Mouse (Mus musculus): ENCODE results near the gene Fbxl15. TPM values are rescaled to one million over a fixed set of nuclear protein-coding genes. Genes with fewer than 3 reads are reported as not detected.

The Fbxl15 gene
- 10.4 and 12.7 TPM in 2 replicates for polyA plus RNA-seq (2012)

DNA sequence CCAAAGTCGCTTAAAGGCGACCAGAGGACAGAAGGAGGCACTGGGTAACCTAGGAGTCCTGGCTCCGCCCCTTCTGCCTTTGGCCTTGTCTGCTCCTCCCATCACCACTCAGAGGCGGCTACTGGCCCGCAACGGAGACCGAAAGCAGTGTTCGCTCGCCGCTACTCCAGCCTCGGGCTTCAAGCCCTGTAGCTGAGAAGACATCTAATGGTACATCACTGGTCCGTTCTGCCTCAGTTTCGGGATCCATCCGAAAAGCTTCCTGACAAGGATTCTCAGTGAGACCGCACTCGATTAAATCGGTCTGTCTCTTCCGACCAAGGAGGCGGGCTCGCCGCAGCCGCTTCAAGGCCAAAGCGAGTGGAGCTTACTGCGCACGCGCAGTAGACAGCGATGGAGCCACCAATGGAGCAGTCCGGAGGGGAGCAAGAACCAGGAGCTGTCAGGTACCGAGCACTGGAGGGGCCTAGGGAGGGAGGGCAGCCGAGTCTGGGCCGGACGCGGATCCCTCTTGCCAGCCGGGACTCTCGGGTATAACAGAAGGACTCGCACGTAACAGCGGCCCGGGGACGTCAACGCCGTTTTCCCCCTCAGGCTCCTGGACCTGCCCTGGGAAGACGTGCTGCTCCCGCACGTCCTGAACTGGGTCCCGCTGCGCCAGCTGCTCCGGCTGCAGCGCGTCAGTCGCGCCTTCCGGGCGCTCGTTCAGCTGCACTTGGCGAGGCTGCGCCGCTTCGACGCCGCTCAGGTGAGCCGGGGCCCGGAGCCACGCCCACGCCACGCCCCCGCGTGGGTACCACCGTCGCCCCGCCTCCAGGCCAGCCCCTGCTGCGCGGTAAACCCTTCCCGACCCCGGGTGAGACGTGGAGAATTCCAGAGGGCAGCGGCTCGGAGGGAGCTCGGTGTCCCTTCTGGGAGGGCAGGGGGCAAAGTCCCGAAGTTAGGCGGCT lies at the start of gene Fbxl15:
TSS of gene Fbxl15 (plus strand) at position 104 of the 950 bp plus-strand sequence.
- Histone ChIP-seq H3K4me3 (replicated peaks) (peak within 1 kb of the TSS; percentile 73), H3K27me3 (ENCODE audit: control insufficient read depth) (peaks cover 52% of the 10 kb centered on the region)

DNA sequence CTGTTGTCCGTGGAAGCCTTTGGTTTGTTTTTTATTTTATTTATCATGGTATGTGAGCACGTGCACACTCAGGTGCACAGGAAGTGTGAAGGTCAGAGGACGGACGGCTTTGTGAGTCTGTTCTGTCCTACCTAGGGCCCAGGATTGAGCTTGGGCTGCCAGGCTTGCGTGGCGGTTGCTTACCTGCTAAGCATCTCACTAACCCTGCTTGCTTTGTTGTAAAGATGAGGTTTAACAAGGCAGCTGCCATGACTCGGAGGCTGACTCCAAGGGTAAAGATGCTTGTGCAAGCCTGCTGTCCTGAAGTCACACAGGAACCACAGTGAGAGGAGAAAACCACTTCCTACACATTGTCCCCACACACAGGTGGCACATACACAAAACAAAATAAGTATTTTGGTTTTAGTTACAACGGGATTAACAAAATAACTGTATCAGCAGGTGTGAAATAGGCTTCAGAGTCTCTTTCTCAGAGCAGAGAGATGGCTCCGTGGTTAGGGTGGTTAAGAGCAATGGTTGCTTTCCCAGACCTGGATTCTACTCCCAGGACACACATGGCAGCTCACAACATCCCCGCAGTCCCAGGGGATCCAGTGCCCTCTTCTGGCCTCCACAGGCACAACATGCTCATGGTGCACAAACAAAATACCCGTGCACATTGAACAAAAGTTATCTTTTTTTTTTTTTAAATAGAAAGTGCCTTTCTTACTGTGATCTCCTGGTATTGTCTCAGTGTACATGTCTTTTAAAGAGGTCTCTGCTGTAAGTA lies 45.7 kb upstream of the Fbxl15 start:
- Histone ChIP-seq H3K4me3 (replicated peaks) (no peak overlapping the region), H3K4me1 (ENCODE audit: control insufficient read depth) (no peaks in the 10 kb centered on the region), H3K27me3 (ENCODE audit: control insufficient read depth) (no peaks in the 10 kb centered on the region), H3K36me3 (ENCODE audit: control insufficient read depth) (peaks cover 77% of the 10 kb centered on the region), H3K9me3 (ENCODE audit: control insufficient read depth, low read length) (no peaks in the 10 kb centered on the region; the same call in 1 of the 2 replicates)
- no peak for TF ChIP-seq GATA1 (IDR thresholded peaks at IDR 0.05; ENCODE audit: low read length)
- no peak for TF ChIP-seq TAL1 (IDR thresholded peaks at IDR 0.05; ENCODE audit: low read length)

More for the DNA sequence above, at the start of gene Fbxl15:
- no peaks in the 10 kb centered on the region for H3K9me3 ChIP-seq (ENCODE audit: control insufficient read depth, low read length)
- peaks cover 27% of the 10 kb centered on the region for H3K36me3 ChIP-seq (ENCODE audit: control insufficient read depth)
- TF ChIP-seq TAL1 (IDR thresholded peaks at IDR 0.05; ENCODE audit: low read length) (no peak), GATA1 (IDR thresholded peaks at IDR 0.05; ENCODE audit: low read length) (peak; percentile 11; the same call in 1 of the 2 replicates)
- H3K4me1 ChIP-seq (ENCODE audit: control insufficient read depth): peaks cover 55% of the 10 kb centered on the region

DNA sequence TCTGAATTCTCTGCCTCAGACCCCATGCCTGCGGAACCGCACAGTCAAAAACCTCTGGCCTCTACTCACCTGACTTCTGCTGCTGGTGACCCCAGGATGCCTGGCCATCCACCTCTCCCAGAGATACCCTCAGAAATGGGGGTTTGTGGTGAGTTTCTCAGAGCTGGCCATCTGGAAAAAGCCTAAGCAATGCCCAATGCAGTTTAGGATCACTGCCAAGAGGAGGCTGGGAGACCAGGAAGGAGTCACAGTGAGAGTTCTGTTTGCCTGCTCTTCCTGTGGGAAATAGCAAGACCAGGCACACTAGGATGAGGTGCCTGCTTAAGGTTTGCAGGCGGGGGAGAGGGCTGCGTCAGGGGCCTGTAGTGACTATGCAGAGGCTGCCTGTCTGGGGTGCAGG lies 43.3 kb upstream of the Fbxl15 start:
- TF ChIP-seq GATA1 (IDR thresholded peaks at IDR 0.05; ENCODE audit: low read length) (no peak), TAL1 (IDR thresholded peaks at IDR 0.05; ENCODE audit: low read length) (no peak)
- H3K36me3 ChIP-seq (ENCODE audit: control insufficient read depth): peaks cover 64% of the 10 kb centered on the region

DNA sequence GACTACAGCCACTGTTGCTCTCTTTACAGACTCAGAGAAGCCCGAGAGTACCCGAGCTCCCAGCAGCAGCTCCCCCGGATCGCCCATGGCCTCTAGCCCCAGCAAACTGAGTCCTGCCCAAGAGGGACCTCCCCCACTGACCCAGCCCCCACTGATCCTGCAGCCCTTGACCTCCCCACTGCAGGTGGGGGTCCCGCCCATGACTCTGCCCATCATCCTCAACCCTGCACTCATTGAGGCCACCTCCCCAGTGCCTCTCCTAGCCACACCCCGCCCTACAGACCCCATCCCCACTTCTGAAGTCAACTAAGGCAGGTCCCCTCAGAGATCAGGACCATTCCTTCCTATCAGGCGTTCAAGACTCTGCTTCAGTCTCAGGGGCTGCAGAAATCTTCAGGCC lies 42.4 kb upstream of the Fbxl15 start:
- Histone ChIP-seq H3K36me3 (ENCODE audit: control insufficient read depth) (peaks cover 55% of the 10 kb centered on the region), H3K9me3 (ENCODE audit: control insufficient read depth, low read length) (no peaks in the 10 kb centered on the region; the same call in 1 of the 2 replicates), H3K4me3 (replicated peaks) (no peak overlapping the region), H3K27me3 (ENCODE audit: control insufficient read depth) (no peaks in the 10 kb centered on the region), H3K4me1 (ENCODE audit: control insufficient read depth) (no peaks in the 10 kb centered on the region)
- no peak for TF ChIP-seq TAL1 (IDR thresholded peaks at IDR 0.05; ENCODE audit: low read length)
- TF ChIP-seq GATA1 (IDR thresholded peaks at IDR 0.05; ENCODE audit: low read length): no peak

More for the DNA sequence above, 43.3 kb upstream of the Fbxl15 start:
- no peaks in the 10 kb centered on the region for H3K4me1 ChIP-seq (ENCODE audit: control insufficient read depth)
- no peaks in the 10 kb centered on the region for H3K27me3 ChIP-seq (ENCODE audit: control insufficient read depth)
- H3K4me3 ChIP-seq (replicated peaks): no peak overlapping the region
- H3K9me3 ChIP-seq (ENCODE audit: control insufficient read depth, low read length): no peaks in the 10 kb centered on the region; the same call in 1 of the 2 replicates

DNA sequence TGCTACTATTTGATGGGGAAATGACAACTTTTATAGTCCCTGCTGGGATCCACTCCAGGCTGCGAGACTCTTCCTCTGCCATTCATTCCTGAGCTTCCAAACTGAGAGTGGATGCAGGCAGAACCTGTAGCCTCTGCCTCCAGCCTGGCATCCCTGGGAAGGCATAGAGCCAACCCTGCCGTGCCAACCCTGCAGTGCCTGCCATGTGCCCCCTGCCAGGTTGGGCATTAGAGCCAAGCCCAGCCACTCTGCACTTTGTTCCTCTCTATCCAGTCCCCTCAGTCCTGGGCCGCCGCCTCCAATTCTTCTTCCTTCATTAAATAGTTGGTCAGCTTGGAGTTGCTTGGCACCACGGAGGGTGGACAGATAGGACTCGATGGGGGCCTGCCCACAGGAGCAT lies 41.9 kb upstream of the Fbxl15 start:
- Histone ChIP-seq H3K4me1 (ENCODE audit: control insufficient read depth) (no peaks in the 10 kb centered on the region), H3K27me3 (ENCODE audit: control insufficient read depth) (no peaks in the 10 kb centered on the region), H3K9me3 (ENCODE audit: control insufficient read depth, low read length) (no peaks in the 10 kb centered on the region; the same call in 1 of the 2 replicates), H3K4me3 (replicated peaks) (no peak overlapping the region), H3K36me3 (ENCODE audit: control insufficient read depth) (peaks cover 52% of the 10 kb centered on the region)
- TF ChIP-seq GATA1 (IDR thresholded peaks at IDR 0.05; ENCODE audit: low read length) (no peak), TAL1 (IDR thresholded peaks at IDR 0.05; ENCODE audit: low read length) (no peak)

DNA sequence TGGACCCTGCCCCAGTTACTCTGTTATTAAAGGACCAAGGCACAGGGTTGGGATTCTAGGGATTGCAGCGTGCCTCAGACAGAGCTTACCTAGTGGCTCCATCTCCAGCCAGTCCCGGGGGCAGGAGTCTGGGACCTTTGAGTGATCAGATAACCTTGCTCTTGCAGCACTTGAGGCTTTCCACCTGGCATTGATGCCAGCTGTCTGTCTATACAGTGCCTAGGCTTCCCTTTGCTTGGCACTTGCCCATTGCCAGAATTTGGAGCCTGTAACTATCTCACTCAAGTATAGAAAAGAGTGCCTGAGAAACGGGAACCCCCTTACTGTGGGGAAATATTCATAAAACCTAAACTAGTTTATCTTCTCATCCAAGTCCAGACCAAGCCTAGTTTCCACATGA lies 41.1 kb upstream of the Fbxl15 start:
- Histone ChIP-seq H3K4me1 (ENCODE audit: control insufficient read depth) (no peaks in the 10 kb centered on the region), H3K4me3 (replicated peaks) (no peak overlapping the region), H3K36me3 (ENCODE audit: control insufficient read depth) (peaks cover 45% of the 10 kb centered on the region), H3K27me3 (ENCODE audit: control insufficient read depth) (peaks cover 3% of the 10 kb centered on the region; the same call in 1 of the 2 replicates), H3K9me3 (ENCODE audit: control insufficient read depth, low read length) (no peaks in the 10 kb centered on the region; the same call in 1 of the 2 replicates)
- TF ChIP-seq TAL1 (IDR thresholded peaks at IDR 0.05; ENCODE audit: low read length): no peak
- TF ChIP-seq GATA1 (IDR thresholded peaks at IDR 0.05; ENCODE audit: low read length): no peak

DNA sequence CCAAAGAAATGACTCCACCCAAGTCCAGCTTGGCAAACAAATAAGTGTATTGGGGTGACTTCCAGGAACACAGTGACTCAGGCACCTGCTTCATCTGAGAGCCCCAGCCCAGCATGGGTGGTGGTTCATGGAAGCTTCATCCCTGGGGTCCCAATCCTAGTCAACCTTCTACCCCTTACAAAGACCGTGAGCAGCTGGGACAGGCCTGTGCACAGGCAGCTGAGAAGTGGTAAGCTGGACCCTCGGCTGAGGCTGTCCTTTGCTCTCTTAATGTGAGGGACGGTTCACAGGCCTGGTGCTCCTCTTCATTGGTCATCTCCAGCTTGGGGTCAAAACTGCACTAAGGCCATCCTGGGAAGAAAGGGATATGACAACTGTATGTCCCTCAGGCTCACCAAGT lies 40.4 kb upstream of the Fbxl15 start:
- Histone ChIP-seq H3K36me3 (ENCODE audit: control insufficient read depth) (peaks cover 39% of the 10 kb centered on the region), H3K4me3 (replicated peaks) (no peak overlapping the region), H3K9me3 (ENCODE audit: control insufficient read depth, low read length) (no peaks in the 10 kb centered on the region), H3K27me3 (ENCODE audit: control insufficient read depth) (peaks cover 7% of the 10 kb centered on the region), H3K4me1 (ENCODE audit: control insufficient read depth) (no peaks in the 10 kb centered on the region)
- no peak for TF ChIP-seq GATA1 (IDR thresholded peaks at IDR 0.05; ENCODE audit: low read length)
- no peak for TF ChIP-seq TAL1 (IDR thresholded peaks at IDR 0.05; ENCODE audit: low read length)

DNA sequence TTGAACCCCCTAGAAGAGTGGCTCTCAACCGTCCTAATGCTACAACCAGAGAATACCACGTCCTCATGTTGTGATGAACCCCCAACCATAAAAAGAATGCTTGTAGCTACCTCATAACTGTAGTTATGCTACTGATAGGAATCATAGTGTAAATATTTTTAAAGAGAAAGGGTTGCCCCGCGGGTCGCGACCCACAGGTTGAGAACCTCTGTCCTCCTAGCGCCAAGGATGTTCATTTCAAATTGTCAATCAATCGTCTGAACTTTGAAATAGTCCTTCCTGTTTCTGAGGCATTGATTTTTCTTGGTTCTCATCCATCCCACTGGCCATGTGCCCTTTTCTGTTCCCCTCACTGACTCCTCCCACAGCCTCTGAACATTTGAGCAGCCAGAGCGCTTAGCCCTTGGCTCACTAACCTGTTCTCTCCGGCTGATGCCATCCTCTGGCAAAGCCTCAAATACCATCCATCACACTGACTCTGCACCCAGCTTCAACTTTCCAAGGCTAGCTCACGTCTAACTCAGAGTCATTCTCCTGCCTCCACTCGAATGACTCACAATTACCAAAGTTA lies 37.4 kb upstream of the Fbxl15 start:
- Histone ChIP-seq H3K36me3 (ENCODE audit: control insufficient read depth) (peaks cover 12% of the 10 kb centered on the region), H3K27me3 (ENCODE audit: control insufficient read depth) (peaks cover 17% of the 10 kb centered on the region), H3K4me3 (replicated peaks) (no peak overlapping the region), H3K9me3 (ENCODE audit: control insufficient read depth, low read length) (no peaks in the 10 kb centered on the region), H3K4me1 (ENCODE audit: control insufficient read depth) (no peaks in the 10 kb centered on the region; the same call in 1 of the 2 replicates)
- no peak for TF ChIP-seq TAL1 (IDR thresholded peaks at IDR 0.05; ENCODE audit: low read length)
- TF ChIP-seq GATA1 (IDR thresholded peaks at IDR 0.05; ENCODE audit: low read length): no peak

All from erythroblast, embryonic 14.5 days (primary cell).